Mouse (Mus musculus): ENCODE results near the gene Flywch1. TPM values are rescaled to one million over a fixed set of nuclear protein-coding genes. Genes with fewer than 3 reads are reported as not detected.
"Not testable (repeated sequence)": the region's sequence is repeated elsewhere in the genome, so short reads cannot be mapped to it uniquely, and the experiment has no call there.

The Flywch1 gene
- polyA plus RNA-seq, 1 experiment from 2014 or later, result 220 TPM

GRCm38 (mm10) chr17:23774090-23774489, 2.7 kb upstream of the Flywch1 start:
- H3K27ac ChIP-seq (replicated peaks), result no peak overlapping the region
- H3K36me3 ChIP-seq, result 0 out of 2 replicates have a peak, but pooled peaks cover under 1% of the 10 kb centered on the region
- H3K4me2 ChIP-seq (replicated peaks), result no peak overlapping the region
- 6% methylated on average over 12 of the region's 12 CpGs for WGBS
- no peak overlapping the region for H3K4me3 ChIP-seq
- no peaks in the 10 kb centered on the region for H3K9me3 ChIP-seq
- H3K27me3 ChIP-seq, result no peaks in the 10 kb centered on the region
- no peak overlapping the region for H3K9ac ChIP-seq (replicated peaks)
- 0 out of 2 replicates have a peak, but pooled peaks have one; percentile 27 for ATAC-seq (ENCODE audit: low FRiP score, low read depth)
- peaks cover 13% of the 10 kb centered on the region for H3K4me1 ChIP-seq

DNA sequence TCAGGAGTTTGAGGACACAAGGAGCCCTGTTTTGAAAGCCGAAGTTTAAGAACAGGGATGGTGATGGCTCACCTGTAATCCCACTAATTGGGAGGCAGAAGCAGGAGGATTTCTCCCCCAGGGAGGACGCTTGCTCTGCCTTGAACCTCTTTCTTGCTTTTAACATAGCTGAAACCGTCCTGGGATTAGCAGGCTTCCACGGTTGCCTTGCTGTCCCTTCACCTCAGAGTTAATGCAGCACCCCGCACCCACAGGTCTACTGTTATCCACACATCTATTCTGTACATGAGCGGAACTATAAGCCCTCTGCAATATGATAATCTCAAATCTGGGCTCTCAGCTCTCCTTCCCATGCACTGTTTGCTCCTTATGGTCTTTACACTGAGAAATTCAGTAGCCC, 2.3 kb upstream of the Flywch1 start:
- Histone ChIP-seq H3K36me3 (0 out of 2 replicates have a peak, but pooled peaks cover 5% of the 10 kb centered on the region), H3K9me3 (no peaks in the 10 kb centered on the region), H3K4me1 (peaks cover 13% of the 10 kb centered on the region), H3K27ac (replicated peaks) (no peak overlapping the region), H3K4me3 (no peak overlapping the region), H3K27me3 (no peaks in the 10 kb centered on the region), H3K9ac (replicated peaks) (no peak overlapping the region), H3K4me2 (replicated peaks) (no peak overlapping the region)
- ATAC-seq (ENCODE audit: low FRiP score, low read depth), result no peak
- WGBS, result 71% methylated on average over 6 of the region's 6 CpGs

GRCm38 (mm10) chr17:23772219-23772556, 786 bp upstream of the Flywch1 start:
- WGBS, result 77% methylated on average over 2 of the region's 2 CpGs
- 0 out of 2 replicates have a peak, but pooled peaks cover 12% of the 10 kb centered on the region for H3K36me3 ChIP-seq
- not testable (repeated sequence) for ATAC-seq (ENCODE audit: low FRiP score, low read depth); H3K9ac ChIP-seq (replicated peaks); H3K9me3 ChIP-seq; H3K27ac ChIP-seq (replicated peaks); H3K27me3 ChIP-seq
- peak overlapping the region; percentile 59 for H3K4me2 ChIP-seq (replicated peaks)
- H3K4me1 ChIP-seq, result peaks cover 13% of the 10 kb centered on the region
- peak overlapping the region; percentile 81; the same call in 1 of the 2 replicates for H3K4me3 ChIP-seq

DNA sequence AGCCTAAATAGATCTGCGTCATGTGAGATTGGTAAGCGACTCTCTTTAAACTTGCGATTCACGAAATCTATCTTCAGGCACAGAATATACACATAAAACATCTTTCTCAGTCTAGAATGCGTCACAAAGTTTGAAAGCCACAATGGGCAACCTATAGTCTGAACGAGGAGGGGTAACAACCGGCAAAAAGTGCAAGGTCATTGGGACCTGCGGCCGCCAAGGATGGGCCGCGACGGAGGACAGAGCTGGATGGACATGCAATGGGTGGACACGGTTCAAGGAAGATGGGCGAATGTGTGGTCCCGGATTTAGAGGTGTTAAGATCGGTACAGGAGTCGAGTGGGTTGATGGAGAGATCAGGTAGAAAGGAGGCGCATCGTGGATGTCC, 512 bp downstream of the Flywch1 start:
- peaks cover 13% of the 10 kb centered on the region for H3K4me1 ChIP-seq
- no peaks in the 10 kb centered on the region for H3K9me3 ChIP-seq
- H3K9ac ChIP-seq (replicated peaks), result peak overlapping the region; percentile 90
- no peaks in the 10 kb centered on the region for H3K27me3 ChIP-seq
- peak overlapping the region; percentile 88 for H3K27ac ChIP-seq (replicated peaks)
- peak overlapping the region; percentile 59 for H3K4me2 ChIP-seq (replicated peaks)
- WGBS, result under 1% methylated on average over 19 of the region's 19 CpGs
- ATAC-seq (ENCODE audit: low FRiP score, low read depth), result no peak
- H3K4me3 ChIP-seq, result peak overlapping the region; percentile 81
- H3K36me3 ChIP-seq, result 0 out of 2 replicates have a peak, but pooled peaks cover 18% of the 10 kb centered on the region

DNA sequence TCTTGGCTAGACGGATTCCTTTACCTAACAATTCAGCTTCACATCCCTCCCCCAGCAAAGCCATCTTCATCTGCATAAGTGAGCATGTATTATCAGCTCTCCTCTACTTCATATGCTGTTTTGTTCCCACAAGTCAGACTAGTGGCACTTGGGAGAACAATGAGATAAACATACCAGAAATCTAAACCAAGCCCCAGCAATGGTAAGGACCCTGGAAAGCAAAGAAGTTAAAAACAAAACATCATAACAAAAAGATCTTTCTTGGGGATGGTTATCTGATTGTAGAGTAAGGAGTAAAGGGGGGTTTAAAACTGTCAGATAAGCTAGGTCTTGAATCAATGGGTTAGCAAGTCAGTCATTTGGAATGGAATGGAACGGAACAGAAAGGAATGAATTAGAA, 909 bp downstream of the Flywch1 start:
- Histone ChIP-seq H3K36me3 (peaks cover 22% of the 10 kb centered on the region), H3K4me3 (peak overlapping the region; percentile 81), H3K27ac (replicated peaks) (peak overlapping the region; percentile 88), H3K27me3 (no peaks in the 10 kb centered on the region), H3K4me1 (peaks cover 13% of the 10 kb centered on the region), H3K9ac (replicated peaks) (peak overlapping the region; percentile 90), H3K9me3 (no peaks in the 10 kb centered on the region), H3K4me2 (replicated peaks) (peak overlapping the region; percentile 59)
- 5% methylated on average over 2 of the region's 2 CpGs for WGBS
- no peak for ATAC-seq (ENCODE audit: low FRiP score, low read depth)

GRCm38 (mm10) chr17:23762976-23763375, 8.4 kb downstream of the Flywch1 start:
- peaks cover 64% of the 10 kb centered on the region for H3K36me3 ChIP-seq

GRCm38 (mm10) chr17:23761155-23761554, 10.2 kb downstream of the Flywch1 start:
- ATAC-seq (ENCODE audit: low FRiP score, low read depth), result no peak
- Histone ChIP-seq H3K4me3 (no peak overlapping the region), H3K36me3 (peaks cover 78% of the 10 kb centered on the region), H3K9ac (replicated peaks) (no peak overlapping the region), H3K9me3 (no peaks in the 10 kb centered on the region), H3K4me2 (replicated peaks) (no peak overlapping the region), H3K27me3 (no peaks in the 10 kb centered on the region), H3K4me1 (no peaks in the 10 kb centered on the region), H3K27ac (replicated peaks) (no peak overlapping the region)
- whole genome bisulfite sequencing, result 96% methylated on average over 3 of the region's 3 CpGs

More at GRCm38 (mm10) chr17:23762976-23763375, 8.4 kb downstream of the Flywch1 start:
- Histone ChIP-seq H3K9ac (replicated peaks) (no peak overlapping the region), H3K4me3 (no peak overlapping the region), H3K4me2 (replicated peaks) (no peak overlapping the region), H3K9me3 (no peaks in the 10 kb centered on the region), H3K27me3 (no peaks in the 10 kb centered on the region), H3K27ac (replicated peaks) (no peak overlapping the region), H3K4me1 (no peaks in the 10 kb centered on the region)
- ATAC-seq (ENCODE audit: low FRiP score, low read depth), result no peak
- WGBS, result 83% methylated on average over 11 of the region's 11 CpGs

DNA sequence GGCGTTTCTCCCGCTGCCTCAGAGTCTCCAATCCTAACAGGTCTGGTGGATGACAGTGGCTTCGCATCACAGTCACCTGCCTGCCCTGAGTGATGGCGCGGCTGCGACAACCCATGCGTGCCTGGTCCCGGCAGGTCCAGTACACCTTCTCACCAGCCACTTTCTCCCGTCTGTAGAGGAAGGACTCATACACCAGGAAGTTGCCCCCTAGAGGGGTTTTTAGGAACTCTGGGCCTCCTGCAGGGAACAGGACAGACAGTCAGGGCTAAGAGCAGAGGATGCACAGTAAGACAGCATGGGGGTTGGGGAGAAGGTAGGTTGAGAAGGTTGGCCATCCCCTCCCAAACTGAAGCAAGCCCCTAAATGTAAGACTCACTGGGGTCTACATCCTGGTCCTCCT, 11.2 kb downstream of the Flywch1 start:
- Histone ChIP-seq H3K27me3 (no peaks in the 10 kb centered on the region), H3K27ac (replicated peaks) (no peak overlapping the region), H3K9me3 (no peaks in the 10 kb centered on the region), H3K4me2 (replicated peaks) (no peak overlapping the region), H3K4me1 (no peaks in the 10 kb centered on the region), H3K36me3 (peaks cover 81% of the 10 kb centered on the region), H3K4me3 (no peak overlapping the region), H3K9ac (replicated peaks) (no peak overlapping the region)
- WGBS, result 93% methylated on average over 9 of the region's 9 CpGs
- ATAC-seq (ENCODE audit: low FRiP score, low read depth), result no peak

- no peaks in the 10 kb centered on the region for H3K4me1 ChIP-seq
- no peak for ATAC-seq (ENCODE audit: low FRiP score, low read depth)
- WGBS, result 67% methylated on average over 8 of the region's 8 CpGs
- no peak overlapping the region for H3K27ac ChIP-seq (replicated peaks)
- H3K9ac ChIP-seq (replicated peaks), result no peak overlapping the region
- H3K27me3 ChIP-seq, result no peaks in the 10 kb centered on the region
- peaks cover 92% of the 10 kb centered on the region for H3K36me3 ChIP-seq
- H3K4me2 ChIP-seq (replicated peaks), result no peak overlapping the region
- no peak overlapping the region for H3K4me3 ChIP-seq
- H3K9me3 ChIP-seq, result no peaks in the 10 kb centered on the region
Measured at GRCm38 (mm10) chr17:23758801-23759200, 12.6 kb downstream of the Flywch1 start.

GRCm38 (mm10) chr17:23757581-23757980, 13.8 kb downstream of the Flywch1 start:
- Histone ChIP-seq H3K4me3 (no peak overlapping the region), H3K4me1 (no peaks in the 10 kb centered on the region), H3K27ac (replicated peaks) (no peak overlapping the region), H3K9me3 (no peaks in the 10 kb centered on the region), H3K9ac (replicated peaks) (no peak overlapping the region), H3K36me3 (peaks cover 96% of the 10 kb centered on the region), H3K4me2 (replicated peaks) (no peak overlapping the region), H3K27me3 (no peaks in the 10 kb centered on the region)
- no peak for ATAC-seq (ENCODE audit: low FRiP score, low read depth)
- 96% methylated on average over 9 of the region's 9 CpGs for WGBS

- 96% methylated on average over 13 of the region's 13 CpGs for WGBS
- H3K4me1 ChIP-seq, result no peaks in the 10 kb centered on the region
- peaks cover 91% of the 10 kb centered on the region for H3K36me3 ChIP-seq
- ATAC-seq (ENCODE audit: low FRiP score, low read depth), result no peak
- no peak overlapping the region for H3K27ac ChIP-seq (replicated peaks)
- H3K4me3 ChIP-seq, result no peak overlapping the region
- H3K27me3 ChIP-seq, result no peaks in the 10 kb centered on the region
- no peak overlapping the region for H3K9ac ChIP-seq (replicated peaks)
- no peak overlapping the region for H3K4me2 ChIP-seq (replicated peaks)
- no peaks in the 10 kb centered on the region for H3K9me3 ChIP-seq
Measured at GRCm38 (mm10) chr17:23755689-23756088, 15.7 kb downstream of the Flywch1 start.

DNA sequence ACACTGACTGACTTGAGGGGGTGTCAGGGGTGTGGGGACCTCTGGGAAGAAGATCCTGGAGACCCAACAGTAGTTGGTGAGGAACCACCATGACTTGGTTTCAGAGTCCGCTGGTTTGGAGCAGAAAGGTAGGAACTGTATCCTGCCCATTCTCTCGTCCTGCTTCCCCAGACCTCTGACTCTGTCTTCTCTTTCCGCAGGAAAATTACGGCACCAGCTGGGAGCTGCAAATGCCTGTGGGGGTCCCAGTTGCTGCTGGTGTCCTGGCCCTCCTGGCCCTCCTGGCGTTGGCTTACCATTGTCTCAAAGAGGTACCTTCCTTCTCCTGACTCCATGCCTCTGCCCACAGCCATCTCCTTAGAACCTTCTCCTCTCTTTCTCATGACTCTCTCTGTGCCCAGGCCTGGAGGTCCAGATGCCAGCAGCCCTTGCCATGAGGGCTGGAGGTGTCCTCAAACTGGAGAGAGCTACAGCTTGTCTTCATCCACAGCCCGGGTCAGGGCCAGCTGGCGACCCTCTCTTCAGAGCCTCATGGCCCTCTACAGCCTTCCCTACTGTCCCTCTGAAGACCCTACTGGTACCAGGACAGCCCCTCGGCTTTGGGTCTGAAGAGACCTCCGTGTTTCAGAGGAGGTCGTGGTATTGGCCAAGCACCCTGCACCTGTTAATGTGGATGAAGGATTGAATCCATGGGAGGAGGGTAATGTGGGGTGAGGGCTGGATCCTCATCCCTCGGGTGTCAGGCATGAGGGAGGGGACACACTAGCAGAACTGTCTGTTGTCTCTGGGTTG, 21.8 kb downstream of the Flywch1 start:
- peaks cover 37% of the 10 kb centered on the region for H3K27me3 ChIP-seq

More for the DNA sequence above, 21.8 kb downstream of the Flywch1 start:
- no peak overlapping the region for H3K4me3 ChIP-seq
- no peaks in the 10 kb centered on the region for H3K9me3 ChIP-seq
- no peak overlapping the region for H3K4me2 ChIP-seq (replicated peaks)
- ATAC-seq (ENCODE audit: low FRiP score, low read depth), result no peak
- no peak overlapping the region for H3K27ac ChIP-seq (replicated peaks)
- H3K9ac ChIP-seq (replicated peaks), result no peak overlapping the region
- H3K36me3 ChIP-seq, result peaks cover 33% of the 10 kb centered on the region
- 83% methylated on average over 11 of the region's 11 CpGs for WGBS
- H3K4me1 ChIP-seq, result peaks cover 18% of the 10 kb centered on the region
